Mouse (Mus musculus) forebrain, embryonic 11.5 days (tissue): ENCODE measurements at regions not wholly inside any gene's neighbourhood (a gene's known extent, or its start where the extent isn't known, plus 50 kb on each side); places are given as distances from the start of the nearest gene placed in this dataset.

ENCODE experiments used
- ATAC-seq: fragments of 200-750 bp; cut with Nextera tagmentation; replicated peaks from 2 replicates; pipeline ENCODE4 v1.8.0; 2017; ENCODE audit warnings: moderate TSS enrichment; ENCODE audit not compliant: low FRiP score
- DNase-seq: peaks from one replicate; pipeline ENCODE4 v3.0.0-alpha.2; 2017; ENCODE audit warnings: low spot score
- H3K27ac ChIP-seq: fragments of 300-500 bp; sonication (generic); 2 replicates; pipeline ENCODE4 v1.5.1; 2014; ENCODE audit warnings: low read depth, low read length
- H3K27me3 ChIP-seq: fragments of 300-500 bp; sonication (generic); 2 replicates; pipeline ENCODE4 v1.6.1; 2014; ENCODE audit warnings: mild to moderate bottlenecking, low read length, mixed read lengths; ENCODE audit not compliant: control insufficient read depth, insufficient read depth
- H3K36me3 ChIP-seq: fragments of 300-500 bp; sonication (generic); 2 replicates; pipeline ENCODE4 v1.6.1; 2014; ENCODE audit warnings: mild to moderate bottlenecking, low read length, moderate library complexity, mixed read lengths; ENCODE audit not compliant: control insufficient read depth, insufficient read depth
- H3K4me1 ChIP-seq: fragments of 300-500 bp; sonication (generic); replicated peaks from 2 replicates; pipeline ENCODE4 v1.6.1; 2014; ENCODE audit warnings: low read length, mixed read lengths; ENCODE audit not compliant: control insufficient read depth, insufficient read depth
- H3K4me2 ChIP-seq: fragments of 300-500 bp; sonication (generic); 2 replicates; pipeline ENCODE4 v1.6.1; 2014; ENCODE audit warnings: low read depth, mild to moderate bottlenecking, low read length, moderate library complexity, mixed read lengths; ENCODE audit not compliant: severe bottlenecking
- H3K4me3 ChIP-seq: fragments of 300-500 bp; sonication (generic); 2 replicates; pipeline ENCODE4 v1.5.1; 2014; ENCODE audit warnings: low read depth, low read length
- H3K9ac ChIP-seq: fragments of 300-500 bp; sonication (generic); 2 replicates; pipeline ENCODE4 v1.6.1; 2014; ENCODE audit warnings: low read length
- H3K9me3 ChIP-seq: fragments of 300-500 bp; sonication (generic); 2 replicates; pipeline ENCODE4 v1.6.1; 2016; ENCODE audit warnings: low read length, mixed read lengths; ENCODE audit not compliant: control insufficient read depth
- whole genome bisulfite sequencing: fragments of 180-500 bp; shearing (Covaris S2); extraction: QIAGEN DNeasy Blood & Tissue Kit; methylation state at CpG from one replicate; pipeline ENCODE4 v1.1.7; 2014; 5-methylcytosine and 5-hydroxymethylcytosine counted together

DNA sequence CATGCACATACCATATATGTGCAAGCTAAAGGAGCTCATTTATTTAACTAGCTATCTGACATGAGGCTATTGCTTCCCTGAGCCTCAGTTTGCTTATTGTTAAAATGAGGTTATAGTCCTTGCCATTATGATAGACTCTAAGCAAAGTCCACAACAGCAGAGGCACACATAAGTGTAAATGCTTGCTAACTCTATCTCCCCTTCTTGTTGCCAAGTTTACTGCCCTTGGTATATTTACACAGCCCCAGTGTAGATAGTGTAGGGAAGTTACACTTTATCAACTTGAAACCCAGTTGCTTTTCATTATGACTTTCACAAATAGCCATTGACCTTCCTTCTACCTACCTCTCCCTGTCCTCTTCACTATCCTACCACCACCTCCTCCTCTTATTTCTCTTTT is 782.6 kb upstream of the Agtr1b start:
- no peaks in the 10 kb centered on the region for H3K27me3 ChIP-seq
- ATAC-seq (no peak), DNase-seq (no peak)
- H3K4me1 ChIP-seq = no peaks in the 10 kb centered on the region
- H3K4me2 ChIP-seq = no peak overlapping the region
- H3K36me3 ChIP-seq = no peaks in the 10 kb centered on the region
- H3K4me3 ChIP-seq = no peak overlapping the region
- H3K27ac ChIP-seq = no peak overlapping the region
- H3K9ac ChIP-seq = no peak overlapping the region
- no peaks in the 10 kb centered on the region for H3K9me3 ChIP-seq

DNA sequence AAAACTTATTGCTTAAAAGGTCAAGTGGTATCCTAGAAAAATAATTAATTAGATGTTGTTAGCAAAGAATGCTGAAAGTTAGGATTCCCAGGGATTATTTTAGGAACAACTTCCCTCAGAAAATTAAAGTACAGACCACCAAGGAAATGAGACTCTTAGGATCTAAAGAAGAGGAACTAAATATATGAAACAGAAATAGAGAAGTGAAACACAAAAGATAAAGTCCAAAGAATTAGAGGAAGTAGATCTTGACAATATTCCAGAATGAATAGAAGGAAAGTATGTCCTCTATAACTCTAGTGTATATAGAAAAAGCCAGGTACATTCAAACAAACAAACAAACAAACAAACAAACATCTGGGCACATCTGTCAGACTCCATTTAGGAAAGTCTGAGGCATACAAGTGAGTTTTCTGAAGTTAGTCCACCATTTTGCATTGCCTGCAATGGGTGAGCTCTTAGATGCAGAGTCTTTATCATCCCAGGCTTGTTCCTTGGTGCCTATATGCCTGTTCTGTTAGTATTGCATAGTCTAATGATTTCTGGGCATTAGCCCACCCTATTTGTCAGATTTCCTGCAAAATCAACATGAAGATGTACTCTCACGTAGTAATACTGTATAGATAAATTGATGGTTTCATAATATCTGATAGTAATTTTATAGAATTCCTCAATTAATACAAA is 762.0 kb upstream of the Agtr1b start:
- WGBS = 95% methylated on average over 1 of the region's 1 CpGs
- no peak for ATAC-seq
- H3K9me3 ChIP-seq = no peaks in the 10 kb centered on the region

DNA sequence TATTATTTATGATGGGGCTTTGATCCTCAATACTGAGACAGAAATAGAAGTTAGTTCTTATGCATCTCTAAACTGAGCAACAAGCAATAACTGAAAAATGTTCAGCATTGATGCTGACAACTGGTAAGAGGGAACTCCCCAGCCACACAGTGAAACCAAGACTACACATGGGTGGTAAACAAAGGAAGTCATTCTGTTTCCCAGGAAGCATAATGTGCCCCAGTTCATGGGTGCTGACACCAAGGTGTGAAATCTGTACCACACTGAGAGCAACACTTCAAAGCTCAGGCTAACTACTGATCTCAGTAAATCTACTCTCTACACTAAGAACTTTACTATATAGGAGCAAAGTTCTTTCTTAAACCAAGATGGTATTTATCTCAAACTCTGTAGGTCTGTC is 759.2 kb upstream of the Agtr1b start:
- H3K27me3 ChIP-seq = no peaks in the 10 kb centered on the region
- ATAC-seq (no peak), DNase-seq (no peak)
- H3K9me3 ChIP-seq = no peaks in the 10 kb centered on the region
- no peaks in the 10 kb centered on the region for H3K4me1 ChIP-seq
- no peak overlapping the region for H3K27ac ChIP-seq
- no peak overlapping the region for H3K4me2 ChIP-seq
- H3K36me3 ChIP-seq = no peaks in the 10 kb centered on the region
- H3K9ac ChIP-seq = no peak overlapping the region
- H3K4me3 ChIP-seq = no peak overlapping the region

More for the DNA sequence above, 762.0 kb upstream of the Agtr1b start:
- H3K27me3 ChIP-seq = no peaks in the 10 kb centered on the region
- H3K36me3 ChIP-seq = no peaks in the 10 kb centered on the region
- no peak overlapping the region for H3K4me3 ChIP-seq
- no peak overlapping the region for H3K9ac ChIP-seq
- DNase-seq = no peak
- H3K4me1 ChIP-seq = no peaks in the 10 kb centered on the region
- H3K27ac ChIP-seq = no peak overlapping the region
- no peak overlapping the region for H3K4me2 ChIP-seq

DNA sequence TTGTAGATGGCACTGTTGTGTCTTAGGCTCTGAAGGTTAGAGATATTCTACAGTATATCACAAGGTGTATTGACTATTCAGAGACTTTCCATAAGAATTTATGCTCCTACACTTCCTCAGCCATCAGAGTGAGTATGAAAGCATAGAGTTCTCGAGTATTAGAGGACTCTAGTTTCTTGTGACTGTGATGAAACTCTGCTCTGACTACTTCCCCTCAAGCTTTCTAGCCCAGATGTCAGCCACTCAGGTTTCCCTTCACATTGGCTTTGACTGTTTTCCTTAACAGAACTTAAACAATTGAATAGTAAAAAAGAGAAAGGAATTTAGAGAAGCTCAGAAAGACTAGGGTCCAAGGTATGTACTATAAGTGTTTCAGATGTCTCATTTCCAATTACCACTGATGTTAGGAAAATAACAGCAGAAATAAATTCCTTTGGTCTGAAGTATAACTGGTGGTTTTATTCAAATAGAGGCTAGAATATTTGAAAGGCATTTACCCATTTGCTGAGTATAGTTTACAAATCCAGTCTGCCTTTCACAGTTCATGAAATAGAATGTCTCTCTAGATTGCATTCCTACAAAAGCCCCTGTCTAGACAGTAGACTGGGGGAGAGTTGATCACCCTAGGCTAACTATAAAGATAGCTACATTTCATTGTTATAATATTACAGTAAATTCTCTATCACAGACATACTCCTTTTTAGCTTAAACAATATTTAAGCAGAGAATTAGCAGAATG is 751.4 kb upstream of the Agtr1b start:
- H3K9me3 ChIP-seq = no peaks in the 10 kb centered on the region
- WGBS = 76% methylated on average over 1 of the region's 1 CpGs

DNA sequence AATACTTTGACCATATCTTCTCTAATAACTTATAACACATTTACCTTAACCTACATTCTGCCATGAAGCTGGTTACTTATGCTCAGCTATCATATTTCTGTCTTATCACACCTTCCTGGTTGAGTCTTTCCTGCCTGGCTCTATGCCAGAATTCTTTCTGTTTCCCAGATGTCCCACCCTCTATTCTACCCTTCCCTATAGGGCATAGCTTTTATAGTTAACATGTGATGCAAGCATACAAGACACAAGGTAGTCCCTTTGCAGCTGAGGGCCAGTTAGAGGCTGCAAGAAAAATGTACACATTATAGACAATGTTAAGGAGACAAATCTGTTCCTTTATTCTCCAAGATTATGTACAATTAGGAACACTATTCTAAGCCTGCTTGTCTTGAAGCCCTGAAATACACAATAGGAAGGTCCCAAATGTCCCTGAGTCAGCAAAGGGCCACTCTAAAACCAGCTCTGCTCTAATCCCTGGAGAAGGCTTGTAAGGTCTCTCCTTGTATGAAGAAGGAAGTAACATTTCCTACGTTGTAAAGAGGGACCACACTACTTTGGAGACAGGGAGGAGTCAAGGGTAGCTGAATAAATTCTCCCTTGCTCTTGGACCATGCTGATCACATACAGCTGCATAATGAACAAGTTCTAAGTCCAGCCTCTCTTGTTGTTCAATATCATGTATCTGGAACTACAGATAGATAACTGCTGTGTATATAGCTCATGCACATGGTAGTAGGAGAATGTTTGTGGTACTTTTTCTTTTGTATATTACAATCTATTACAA is 745.0 kb upstream of the Agtr1b start:
- ATAC-seq (no peak), DNase-seq (no peak)
- Histone ChIP-seq H3K9ac (no peak overlapping the region), H3K9me3 (no peaks in the 10 kb centered on the region), H3K4me2 (no peak overlapping the region), H3K27me3 (no peaks in the 10 kb centered on the region), H3K36me3 (no peaks in the 10 kb centered on the region), H3K4me3 (no peak overlapping the region), H3K27ac (no peak overlapping the region), H3K4me1 (no peaks in the 10 kb centered on the region)
- WGBS = 61% methylated on average over 1 of the region's 1 CpGs

More for the DNA sequence above, 751.4 kb upstream of the Agtr1b start:
- no peak overlapping the region for H3K4me2 ChIP-seq
- ATAC-seq (no peak), DNase-seq (no peak)
- no peak overlapping the region for H3K27ac ChIP-seq
- no peaks in the 10 kb centered on the region for H3K36me3 ChIP-seq
- no peak overlapping the region for H3K9ac ChIP-seq
- no peaks in the 10 kb centered on the region for H3K4me1 ChIP-seq
- no peaks in the 10 kb centered on the region for H3K27me3 ChIP-seq
- no peak overlapping the region for H3K4me3 ChIP-seq

DNA sequence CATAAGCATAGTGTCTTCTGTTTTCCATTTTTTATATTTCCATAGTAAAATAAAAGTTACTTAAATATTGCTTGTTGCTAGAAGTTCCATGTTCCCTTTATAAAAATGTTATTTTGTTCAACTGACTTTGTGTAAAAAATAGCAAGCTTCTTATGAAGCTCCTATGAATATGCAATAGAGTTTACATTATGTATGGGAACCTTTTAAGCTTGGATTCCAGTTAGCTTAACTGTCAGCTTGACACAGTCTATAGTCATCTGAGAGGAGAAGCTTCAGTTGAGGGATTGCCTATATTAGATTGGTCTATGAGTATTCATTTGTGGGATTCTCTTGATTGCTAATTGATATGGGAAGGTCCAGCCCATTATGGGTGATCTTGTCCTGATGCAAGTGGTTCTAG is 723.2 kb upstream of the Agtr1b start:
- Histone ChIP-seq H3K4me1 (no peaks in the 10 kb centered on the region), H3K36me3 (no peaks in the 10 kb centered on the region), H3K4me3 (no peak overlapping the region), H3K9me3 (no peaks in the 10 kb centered on the region), H3K27ac (no peak overlapping the region), H3K9ac (no peak overlapping the region), H3K27me3 (no peaks in the 10 kb centered on the region), H3K4me2 (no peak overlapping the region)
- ATAC-seq (no peak), DNase-seq (no peak)

DNA sequence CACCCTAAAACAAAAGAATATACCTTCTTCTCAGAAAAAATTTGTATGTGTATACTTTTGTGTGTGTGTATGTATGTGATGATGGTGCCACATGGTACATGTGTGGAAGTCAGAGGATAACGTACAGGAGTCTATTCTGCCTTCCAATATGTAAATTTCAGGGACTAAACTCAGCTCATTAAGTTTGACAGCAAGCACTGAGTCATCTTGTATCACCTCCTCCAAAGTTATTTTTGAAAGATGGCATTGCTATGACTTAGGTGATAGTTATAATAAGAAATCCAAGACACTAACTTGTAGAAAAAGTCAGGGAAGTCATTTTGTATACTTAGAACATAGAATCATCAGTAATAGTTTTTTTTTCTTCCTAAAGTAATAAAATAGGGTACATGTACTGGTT is 719.4 kb upstream of the Agtr1b start:
- H3K4me3 ChIP-seq = no peak overlapping the region
- no peaks in the 10 kb centered on the region for H3K4me1 ChIP-seq
- H3K27ac ChIP-seq = no peak overlapping the region
- DNase-seq (no peak), ATAC-seq (no peak)
- H3K4me2 ChIP-seq = no peak overlapping the region
- no peaks in the 10 kb centered on the region for H3K9me3 ChIP-seq
- H3K36me3 ChIP-seq = no peaks in the 10 kb centered on the region
- 81% methylated on average over 1 of the region's 1 CpGs for WGBS
- no peaks in the 10 kb centered on the region for H3K27me3 ChIP-seq
- H3K9ac ChIP-seq = no peak overlapping the region

DNA sequence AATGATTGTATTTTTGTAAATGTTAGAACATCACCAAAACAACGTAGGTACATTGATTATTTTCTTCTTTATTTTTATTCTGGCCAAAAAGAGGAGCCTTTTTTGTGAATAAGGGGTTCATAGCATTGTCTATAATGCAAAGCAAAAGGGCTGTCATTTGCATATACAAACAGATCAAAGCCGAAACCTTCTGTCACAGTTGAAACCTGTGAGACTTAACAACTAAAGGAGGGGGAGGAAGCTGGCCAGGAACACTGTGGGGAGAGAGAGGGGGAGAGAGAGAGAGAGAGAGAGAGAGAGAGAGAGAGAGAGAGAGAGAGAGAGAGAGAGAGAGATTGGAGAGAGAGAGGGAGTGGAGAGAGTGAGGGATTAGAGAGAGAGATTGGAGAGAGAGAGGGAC is 710.6 kb upstream of the Agtr1b start:
- no peaks in the 10 kb centered on the region for H3K27me3 ChIP-seq
- no peak overlapping the region for H3K9ac ChIP-seq
- no peaks in the 10 kb centered on the region for H3K9me3 ChIP-seq
- 83% methylated on average over 2 of the region's 2 CpGs for WGBS
- H3K4me2 ChIP-seq = no peak overlapping the region
- H3K27ac ChIP-seq = no peak overlapping the region
- H3K4me1 ChIP-seq = no peaks in the 10 kb centered on the region
- H3K4me3 ChIP-seq = no peak overlapping the region
- no peaks in the 10 kb centered on the region for H3K36me3 ChIP-seq
- no peak for DNase-seq
- no peak for ATAC-seq
